Mouse (Mus musculus) megakaryocyte, adult 5-6 weeks (primary cell): ENCODE data around the gene Selenoh. TPM values are rescaled to one million over a fixed set of nuclear protein-coding genes. Genes with fewer than 3 reads are reported as not detected.

Experiments
- ATAC-seq: 2 replicates; pipeline ENCODE4 v1.8.0; 2016; ENCODE audit warnings: mild to moderate bottlenecking, inconsistent platforms; ENCODE audit not compliant: poor library complexity, severe bottlenecking
- total RNA-seq, 2 experiments: library from RNA; stranded (forward) in 1 of 2; stranded (reverse) in 1 of 2; fragments of 153-499, 151-499 nt in 1 of 2; fragments of 221-1000, 200-1000 nt in 1 of 2; gene quantifications; 2 replicates each; pipeline versions ENCODE4 v1.2.3 to v1.2.4; 2015 to 2017

The Selenoh gene
- total RNA-seq, 2 experiments from 2014 or later: 102 to 155 TPM

DNA sequence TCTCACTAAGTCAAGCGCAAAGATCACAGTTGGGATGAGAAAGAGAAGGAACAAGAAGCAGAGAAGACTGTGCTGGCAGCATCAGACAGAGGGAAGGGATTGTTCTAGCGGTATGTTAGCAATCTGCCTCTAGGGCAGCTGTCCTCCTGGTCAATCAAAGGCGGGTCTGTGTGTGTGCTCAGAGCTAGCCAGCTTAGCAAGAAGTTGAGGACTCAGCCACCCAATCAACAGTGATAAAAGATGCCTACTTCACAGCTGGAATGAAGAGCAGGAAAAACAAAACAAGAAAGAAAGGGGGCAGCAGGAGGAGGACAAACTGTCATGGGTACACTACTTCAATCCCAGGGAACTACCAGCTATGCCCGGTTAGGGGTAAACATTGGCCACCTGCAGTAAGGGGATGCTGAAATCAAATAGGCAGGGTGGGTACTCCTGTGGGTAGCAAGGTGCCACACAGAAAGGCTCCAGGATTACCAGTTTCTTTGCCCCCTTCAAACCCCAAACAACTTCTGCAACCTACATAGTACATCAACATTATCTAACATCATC is 35.6 kb downstream of the Selenoh start:
- no peak for ATAC-seq

DNA sequence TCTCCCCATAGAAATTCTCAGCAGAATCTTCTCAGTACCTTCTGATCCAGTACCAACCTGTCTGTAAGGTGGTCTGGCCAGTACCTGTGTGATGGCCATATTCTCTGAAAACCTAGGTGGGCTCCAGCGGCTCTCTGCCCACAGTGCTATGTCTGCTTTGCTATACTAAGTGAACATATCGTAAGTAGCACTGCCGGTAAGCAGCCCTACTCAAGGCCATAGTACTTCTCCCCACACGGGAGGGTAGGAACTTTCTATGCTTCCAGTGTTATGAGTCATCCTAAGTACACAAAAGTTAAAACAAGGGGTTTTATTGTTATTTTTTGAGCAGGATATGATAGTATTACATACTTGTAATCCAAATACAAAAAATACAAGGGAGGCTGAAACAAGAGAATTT is 36.6 kb downstream of the Selenoh start:
- no peak for ATAC-seq

DNA sequence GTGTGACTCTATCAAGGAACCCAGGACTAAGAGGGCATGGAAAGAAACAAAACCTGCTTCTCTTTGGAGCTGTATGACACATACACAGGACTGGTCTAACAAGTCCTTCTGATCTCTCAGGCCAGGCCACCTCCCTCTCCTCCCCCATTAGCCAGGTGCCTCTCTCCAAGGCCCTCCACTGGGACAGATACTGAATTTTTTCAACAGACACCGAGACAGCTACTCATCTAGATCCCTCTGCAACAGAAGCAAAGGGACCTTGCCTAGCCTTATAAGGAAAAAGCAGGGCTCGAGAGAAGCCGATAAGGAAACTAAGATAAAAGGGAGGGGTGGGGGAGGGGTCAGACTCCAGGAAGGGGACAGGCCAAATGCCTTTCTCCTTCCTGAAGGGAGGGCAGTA is 37.6 kb downstream of the Selenoh start:
- no peak for ATAC-seq

DNA sequence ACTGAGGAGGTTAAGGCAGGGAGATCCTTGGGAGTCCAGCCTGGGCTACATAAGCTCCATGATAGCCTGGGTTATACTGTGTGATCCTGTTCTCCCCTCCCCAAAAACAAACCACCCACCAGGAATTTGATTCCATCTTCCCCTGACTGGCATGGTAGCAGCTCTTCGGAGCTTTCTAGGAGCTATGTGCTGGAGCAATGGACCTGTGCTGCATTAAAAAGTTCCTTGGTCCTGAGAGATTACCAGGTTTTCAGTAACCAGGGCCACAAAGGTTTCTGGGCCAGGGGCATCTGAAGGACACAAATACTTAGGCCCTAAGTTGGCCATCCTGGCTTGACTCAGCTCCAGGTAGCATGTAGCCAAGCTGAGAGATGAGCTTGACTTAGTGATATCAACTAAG is 38.6 kb downstream of the Selenoh start:
- ATAC-seq: no peak

DNA sequence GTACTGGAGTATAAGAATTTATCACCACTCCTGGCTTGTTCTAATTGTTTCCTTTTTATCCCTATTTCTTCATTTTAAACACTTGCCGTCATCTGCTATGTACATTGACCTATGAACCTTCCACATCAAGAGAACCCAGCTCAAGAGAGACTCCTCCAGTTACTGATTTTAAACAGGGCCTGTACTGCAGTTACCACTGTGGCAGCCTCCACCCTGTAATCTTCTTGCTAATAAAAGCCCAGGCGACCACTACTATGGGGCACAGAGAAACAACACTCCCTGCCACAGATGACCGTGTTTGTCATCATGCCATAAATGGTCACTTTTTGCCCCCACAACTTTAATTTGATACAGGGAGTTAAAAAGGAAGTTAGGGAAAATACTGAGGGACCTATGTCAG is 43.5 kb downstream of the Selenoh start:
- no peak for ATAC-seq

DNA sequence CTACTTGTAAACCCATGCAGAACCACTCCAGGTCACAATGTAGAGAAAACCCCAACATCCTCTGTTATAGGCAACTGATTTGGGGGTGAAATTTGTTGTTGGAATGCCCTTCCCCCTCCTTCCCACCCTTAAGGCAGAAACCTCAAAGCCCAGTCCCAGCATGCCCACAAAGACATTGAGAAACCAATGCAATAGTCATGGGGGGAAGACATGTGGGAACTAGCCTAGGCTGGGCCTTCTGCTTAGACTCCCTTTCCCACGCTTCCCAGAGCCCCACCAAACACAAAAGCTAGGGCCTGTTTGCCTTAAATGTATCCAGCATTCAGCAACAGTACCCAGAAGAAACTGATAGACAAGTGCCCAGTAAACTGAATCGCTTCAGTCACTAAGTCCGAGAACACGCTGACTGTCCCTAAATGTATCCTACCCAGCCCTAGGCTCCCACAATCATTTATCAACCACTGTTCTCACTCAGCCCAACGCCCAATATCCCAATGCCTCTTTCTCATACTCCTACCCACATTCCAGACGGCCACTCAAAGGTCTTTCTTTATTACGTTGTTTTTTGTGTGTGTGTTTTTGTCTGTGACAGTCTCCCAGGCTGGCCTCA is 44.1 kb downstream of the Selenoh start:
- ATAC-seq: no peak

DNA sequence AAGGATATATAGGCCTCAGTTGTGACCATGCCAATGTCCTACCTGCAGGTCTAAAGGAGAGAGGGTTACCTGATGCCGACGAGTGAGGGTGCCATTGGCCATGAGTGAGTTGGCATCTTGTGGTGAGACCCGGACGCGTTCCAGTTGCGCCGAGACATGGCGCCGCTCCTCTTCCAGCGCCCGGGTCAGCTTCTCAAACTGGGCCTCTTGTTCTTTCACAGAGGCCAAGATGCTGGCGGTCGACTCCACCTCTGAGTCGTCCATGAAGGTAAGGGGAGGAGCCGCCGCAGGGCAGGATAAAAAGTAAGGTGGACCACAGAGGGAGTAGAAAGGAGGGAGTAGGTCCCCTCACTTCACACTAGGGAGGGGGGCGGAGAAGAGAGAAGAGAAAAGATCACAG is 46.4 kb downstream of the Selenoh start:
- ATAC-seq: no peak

DNA sequence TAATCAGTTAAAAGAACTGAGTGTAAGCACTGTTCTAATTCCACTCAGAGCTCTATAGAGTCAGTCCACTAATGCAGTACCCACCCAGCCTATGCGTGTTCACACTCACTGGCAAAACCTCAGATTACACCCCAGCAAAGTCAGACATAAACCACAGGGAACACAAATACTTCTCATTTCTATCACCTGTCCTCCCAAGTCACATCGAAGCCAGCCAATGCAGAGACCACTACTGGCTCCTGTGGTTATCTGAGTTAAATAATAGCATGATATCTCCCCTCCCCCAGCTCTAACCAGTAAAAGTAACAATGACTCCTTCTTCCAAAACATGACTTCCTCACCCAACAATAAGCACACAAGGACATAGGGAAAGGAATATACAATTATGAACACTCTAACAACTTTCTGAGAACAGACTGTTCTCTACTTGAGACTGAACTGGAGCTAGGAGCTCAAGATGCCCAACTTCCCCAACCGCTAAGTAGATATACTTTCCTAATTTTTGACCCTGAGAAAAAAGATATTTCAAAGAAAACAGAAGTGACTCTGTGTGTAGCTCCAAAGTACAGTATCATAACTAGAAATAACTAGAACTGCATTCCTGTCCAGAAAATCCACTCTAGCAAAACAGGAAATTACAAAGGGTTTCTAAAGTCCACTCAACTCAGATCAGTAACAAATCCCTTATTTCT is 47.0 kb downstream of the Selenoh start:
- peak; percentile 59 for ATAC-seq

DNA sequence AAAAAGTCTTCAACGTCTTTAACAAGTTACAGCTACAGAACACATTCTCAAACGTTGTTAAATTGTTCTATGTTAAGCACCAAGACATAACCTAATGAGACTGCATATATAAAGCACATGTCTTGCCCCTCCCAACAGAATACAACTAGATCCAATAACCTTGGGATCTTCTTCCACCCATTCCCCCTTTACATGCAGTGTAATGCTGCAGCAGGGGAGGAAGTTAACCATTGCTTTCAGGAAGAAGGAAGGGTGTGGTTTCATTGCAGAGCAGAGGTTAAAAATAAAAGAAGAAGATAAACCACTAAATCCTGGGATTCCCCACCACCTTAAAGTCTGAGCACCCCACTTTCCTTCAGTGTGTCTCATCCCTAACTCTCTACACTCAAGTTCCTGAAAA is 47.9 kb downstream of the Selenoh start:
- peak; percentile 38 for ATAC-seq

DNA sequence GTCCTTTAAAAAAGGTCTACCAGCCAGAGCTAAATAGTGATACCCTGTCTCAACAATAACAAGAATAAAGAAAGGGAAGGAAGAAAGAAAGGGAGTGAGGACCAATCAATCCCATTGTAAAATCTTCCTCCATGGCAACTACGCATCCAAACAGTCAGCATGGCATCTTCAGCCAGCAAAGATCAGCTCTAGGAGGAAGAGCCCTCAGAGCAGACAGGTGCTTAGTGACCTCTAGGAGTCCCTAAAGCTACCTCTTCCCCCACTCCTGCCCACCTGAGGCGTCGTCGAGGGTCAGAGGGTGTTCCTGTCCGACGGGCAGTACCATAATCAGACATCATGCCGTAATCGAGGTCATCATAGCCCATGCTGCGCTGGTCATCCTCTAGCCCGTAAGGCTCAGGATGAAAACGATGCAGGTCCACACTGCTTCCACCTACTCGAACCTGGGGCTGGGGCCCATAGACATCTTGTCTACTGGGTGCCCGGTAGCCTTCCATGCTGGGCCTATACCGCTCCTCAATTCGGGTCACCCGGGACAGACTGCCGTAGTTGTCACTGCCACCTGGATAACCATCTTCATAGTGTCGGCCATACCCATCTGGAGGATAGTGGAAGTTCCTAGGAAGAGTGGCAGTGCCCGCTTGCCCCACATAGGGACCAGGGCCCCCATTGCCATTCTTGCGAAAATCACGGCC is 50.8 kb downstream of the Selenoh start:
- no peak for ATAC-seq

Other genes starting within 250 kb of the Selenoh start
- gene Calcrl, start 245.4 kb downstream of the Selenoh start, total RNA-seq (2015): 17.8 and 25.6 TPM in 2 replicates
- gene Calcrl, start 245.4 kb downstream of the Selenoh start, total RNA-seq (2017): 49.4 and 66.0 TPM in 2 replicates
- gene Tfpi, start 194.0 kb downstream of the Selenoh start, total RNA-seq (2015): 7.0 and 8.3 TPM in 2 replicates
- gene Tfpi, start 194.0 kb downstream of the Selenoh start, total RNA-seq (2017): 7.5 and 8.4 TPM in 2 replicates
- 14.9 and 20.9 TPM in 2 replicates for gene Ctnnd1, start 20.0 kb downstream of the Selenoh start, total RNA-seq (2015)
- gene Ctnnd1, start 20.0 kb downstream of the Selenoh start, total RNA-seq (2017): 14.8 and 17.8 TPM in 2 replicates
- 0.07 TPM in 1 of 2 replicates, not detected in the other for gene Btbd18, start 11.7 kb downstream of the Selenoh start, total RNA-seq (2015)
- gene Btbd18, start 11.7 kb downstream of the Selenoh start, total RNA-seq (2017): not detected in 2 replicates
- gene Gm28635, start 7.3 kb upstream of the Selenoh start, total RNA-seq (2015): not detected in 2 replicates
- gene Gm28635, start 7.3 kb upstream of the Selenoh start, total RNA-seq (2017): not detected in 2 replicates
- 22.4 and 24.5 TPM in 2 replicates for gene Med19, start 7.6 kb upstream of the Selenoh start, total RNA-seq (2015)
- 16.1 and 20.2 TPM in 2 replicates for gene Med19, start 7.6 kb upstream of the Selenoh start, total RNA-seq (2017)
- 42.4 and 49.0 TPM in 2 replicates for gene Tmx2, start 8.4 kb upstream of the Selenoh start, total RNA-seq (2015)
- 29.4 and 38.5 TPM in 2 replicates for gene Tmx2, start 8.4 kb upstream of the Selenoh start, total RNA-seq (2017)
- 39.8 and 42.7 TPM in 2 replicates for gene Zdhhc5, start 44.4 kb upstream of the Selenoh start, total RNA-seq (2015)
- gene Zdhhc5, start 44.4 kb upstream of the Selenoh start, total RNA-seq (2017): 32.6 and 37.9 TPM in 2 replicates
- 33.1 and 34.5 TPM in 2 replicates for gene Clp1, start 56.6 kb upstream of the Selenoh start, total RNA-seq (2015)
- 33.1 and 36.2 TPM in 2 replicates for gene Clp1, start 56.6 kb upstream of the Selenoh start, total RNA-seq (2017)
- 0.16 and 0.82 TPM in 2 replicates for gene Ypel4, start 63.3 kb upstream of the Selenoh start, total RNA-seq (2015)
- gene Ypel4, start 63.3 kb upstream of the Selenoh start, total RNA-seq (2017): 0.40 and 0.69 TPM in 2 replicates
- not detected in 2 replicates for gene Gm19426, start 72.9 kb upstream of the Selenoh start, total RNA-seq (2015)
- not detected in 2 replicates for gene Gm19426, start 72.9 kb upstream of the Selenoh start, total RNA-seq (2017)
- 1.5 and 2.1 TPM in 2 replicates for gene Serping1, start 104.7 kb upstream of the Selenoh start, total RNA-seq (2015)
- gene Serping1, start 104.7 kb upstream of the Selenoh start, total RNA-seq (2017): 0.94 and 2.2 TPM in 2 replicates
- gene Ube2l6, start 128.1 kb upstream of the Selenoh start, total RNA-seq (2015): 23.7 and 27.7 TPM in 2 replicates
- 25.2 and 31.5 TPM in 2 replicates for gene Ube2l6, start 128.1 kb upstream of the Selenoh start, total RNA-seq (2017)
- gene Smtnl1, start 151.9 kb upstream of the Selenoh start, total RNA-seq (2015): not detected in 2 replicates
- gene Smtnl1, start 151.9 kb upstream of the Selenoh start, total RNA-seq (2017): not detected in 2 replicates
- gene Timm10, start 156.2 kb upstream of the Selenoh start, total RNA-seq (2015): 17.7 and 18.6 TPM in 2 replicates
- gene Timm10, start 156.2 kb upstream of the Selenoh start, total RNA-seq (2017): 14.2 and 19.8 TPM in 2 replicates
- gene Slc43a1, start 168.1 kb upstream of the Selenoh start, total RNA-seq (2015): 3.7 and 5.2 TPM in 2 replicates
- gene Slc43a1, start 168.1 kb upstream of the Selenoh start, total RNA-seq (2017): 1.6 and 3.1 TPM in 2 replicates
- gene Rtn4rl2, start 215.9 kb upstream of the Selenoh start, total RNA-seq (2015): not detected in 2 replicates
- gene Rtn4rl2, start 215.9 kb upstream of the Selenoh start, total RNA-seq (2017): not detected in 2 replicates